Mouse (Mus musculus) lung, embryonic 14.5 days (tissue): Measurements from ENCODE around the gene Adgrl3. TPM values are rescaled to one million over a fixed set of nuclear protein-coding genes. Genes with fewer than 3 reads are reported as not detected.
A peak's percentile ranks its signal among the peaks of the same experiment; 100 is the strongest.

Source experiments
- ATAC-seq: fragments of 200-750 bp; cut with Nextera tagmentation; 2 replicates; pipeline ENCODE4 v1.8.0; 2017; ENCODE audit warnings: mild to moderate bottlenecking, moderate TSS enrichment, moderate library complexity; ENCODE audit not compliant: insufficient read depth
- DNase-seq: peaks from one replicate; pipeline ENCODE4 v3.0.0-alpha.2; 2015
- H3K27ac ChIP-seq: fragments of 300-500 bp; sonication (generic); 2 replicates; pipeline ENCODE4 v1.5.1; 2014; ENCODE audit warnings: low read depth, mild to moderate bottlenecking, moderate library complexity
- H3K27me3 ChIP-seq: fragments of 300-500 bp; sonication (generic); 2 replicates; pipeline ENCODE4 v1.6.1; 2014; ENCODE audit warnings: low read length, control low read depth; ENCODE audit not compliant: insufficient read depth
- H3K36me3 ChIP-seq: fragments of 300-500 bp; sonication (generic); 2 replicates; pipeline ENCODE4 v1.6.1; 2014; ENCODE audit warnings: control low read depth; ENCODE audit not compliant: insufficient read depth
- H3K4me1 ChIP-seq: fragments of 300-500 bp; sonication (generic); 2 replicates; pipeline ENCODE4 v1.6.1; 2014; ENCODE audit warnings: antibody characterized with exemption, control low read depth; ENCODE audit not compliant: insufficient read depth
- H3K4me2 ChIP-seq: fragments of 300-500 bp; sonication (generic); 2 replicates; pipeline ENCODE4 v1.6.1; 2014; ENCODE audit warnings: mild to moderate bottlenecking
- H3K4me3 ChIP-seq: fragments of 300-500 bp; sonication (generic); 2 replicates; pipeline ENCODE4 v1.5.1; 2014; ENCODE audit warnings: low read depth, low read length
- H3K9ac ChIP-seq: fragments of 300-500 bp; sonication (generic); 2 replicates; pipeline ENCODE4 v1.6.1; 2014
- H3K9me3 ChIP-seq: fragments of 300-500 bp; sonication (generic); 2 replicates; pipeline ENCODE4 v1.6.1; 2016; ENCODE audit warnings: low read depth, low read length, control low read depth
- CTCF ChIP-seq: IDR thresholded peaks from 2 replicates; pipeline ENCODE4 v1.5.1; 2016; ENCODE audit warnings: antibody characterized with exemption, low read depth
- WGBS: fragments of 180-500 bp; shearing (Covaris S2); extraction: QIAGEN DNeasy Blood & Tissue Kit; methylation state at CpG from one replicate; pipeline ENCODE4 v1.1.7; 2014; 5-methylcytosine and 5-hydroxymethylcytosine counted together
- polyA plus RNA-seq: library from polyadenylated mRNA; unstranded; fragments of >200 nt; fragmentation: Nextera tagmentation; extraction: Ambion mirVana; gene quantifications from 2 replicates; pipeline ENCODE4 v1.2.1, GENCODE M21; 2014

Gene Adgrl3
- polyA plus RNA-seq, 1 experiment from 2014 or later = 19.6 TPM

DNA sequence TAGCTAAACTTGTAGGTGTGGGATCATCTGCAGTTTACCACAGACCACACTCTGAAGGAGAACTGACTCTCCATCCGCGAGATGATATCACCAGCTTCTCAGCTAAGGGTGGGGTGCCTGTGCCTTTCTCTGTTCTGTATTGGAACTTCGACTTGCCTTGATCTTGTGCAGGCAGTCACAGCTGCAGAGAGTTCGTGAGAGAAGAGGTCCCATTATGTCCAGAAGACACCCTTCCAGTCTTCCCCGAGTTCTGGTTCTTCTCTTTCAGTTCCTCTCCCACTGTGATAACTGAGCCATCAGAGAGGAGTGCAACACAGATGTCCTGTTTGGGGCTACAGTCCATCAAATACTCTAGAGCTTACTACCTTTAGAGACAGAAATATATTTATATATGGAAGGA lies 422.2 kb downstream of the Adgrl3 start:
- no peak for TF ChIP-seq CTCF

DNA sequence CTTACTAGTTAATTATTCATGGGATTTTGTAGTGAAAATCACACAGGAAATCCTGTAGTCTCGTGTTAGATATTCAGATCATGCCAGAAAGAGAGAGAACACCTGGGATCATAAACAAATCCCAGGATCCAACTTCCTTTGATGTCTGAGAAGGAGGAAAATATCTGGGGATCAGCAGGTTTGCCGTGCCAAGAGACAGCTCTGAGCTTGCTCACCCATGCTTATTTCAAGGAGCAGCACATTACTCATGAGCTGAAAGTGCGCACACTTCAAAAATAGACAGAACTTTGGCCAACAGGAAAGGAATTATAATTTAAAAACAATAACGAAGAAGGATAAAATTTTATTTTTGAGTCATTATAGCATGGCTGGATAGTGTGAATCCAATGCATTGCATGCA lies 446.0 kb downstream of the Adgrl3 start:
- no peak overlapping the region for H3K27ac ChIP-seq
- no peak overlapping the region for H3K4me3 ChIP-seq
- H3K27me3 ChIP-seq = no peaks in the 10 kb centered on the region
- H3K36me3 ChIP-seq = no peaks in the 10 kb centered on the region
- H3K9ac ChIP-seq = no peak overlapping the region
- 37% methylated on average over 4 of the region's 4 CpGs for WGBS
- no peak for TF ChIP-seq CTCF
- H3K4me1 ChIP-seq = no peaks in the 10 kb centered on the region
- no peaks in the 10 kb centered on the region for H3K9me3 ChIP-seq
- DNase-seq (no peak), ATAC-seq (no peak)
- H3K4me2 ChIP-seq = no peak overlapping the region

More for the DNA sequence above, 422.2 kb downstream of the Adgrl3 start:
- WGBS = 79% methylated on average over 5 of the region's 5 CpGs
- ATAC-seq = no peak
- Histone ChIP-seq H3K27ac (no peak overlapping the region), H3K9ac (no peak overlapping the region), H3K4me1 (no peaks in the 10 kb centered on the region), H3K4me2 (no peak overlapping the region), H3K36me3 (no peaks in the 10 kb centered on the region), H3K4me3 (no peak overlapping the region), H3K9me3 (no peaks in the 10 kb centered on the region; the same call in 1 of the 2 replicates), H3K27me3 (no peaks in the 10 kb centered on the region)
- no peak for DNase-seq

DNA sequence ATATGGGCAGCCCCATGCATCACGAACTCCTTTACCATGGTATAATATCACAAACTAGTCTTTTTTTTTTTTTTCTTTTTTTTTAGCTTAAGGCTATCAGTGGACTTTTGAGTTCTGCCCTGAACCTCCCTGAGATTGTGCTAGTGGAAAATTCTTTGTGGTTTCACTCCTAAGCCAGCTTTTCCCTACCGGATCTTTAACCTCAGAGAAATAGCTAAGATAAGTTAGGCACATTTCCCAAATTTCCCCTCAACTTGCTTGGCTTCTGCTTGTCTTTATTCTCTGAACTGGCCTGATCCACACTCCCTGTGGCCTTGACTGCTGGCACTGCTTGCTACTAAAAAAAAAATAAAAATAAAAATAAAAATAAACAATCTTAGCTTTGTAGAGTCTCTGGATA lies 454.7 kb downstream of the Adgrl3 start:
- Histone ChIP-seq H3K36me3 (no peaks in the 10 kb centered on the region), H3K4me2 (no peak overlapping the region), H3K9ac (no peak overlapping the region), H3K4me1 (0 out of 2 replicates have a peak, but pooled peaks cover 3% of the 10 kb centered on the region), H3K4me3 (no peak overlapping the region), H3K27ac (no peak overlapping the region), H3K9me3 (no peaks in the 10 kb centered on the region), H3K27me3 (no peaks in the 10 kb centered on the region)
- ATAC-seq = no peak
- WGBS = 81% methylated on average over 2 of the region's 2 CpGs
- TF ChIP-seq CTCF = no peak
- DNase-seq = peak; percentile 37

DNA sequence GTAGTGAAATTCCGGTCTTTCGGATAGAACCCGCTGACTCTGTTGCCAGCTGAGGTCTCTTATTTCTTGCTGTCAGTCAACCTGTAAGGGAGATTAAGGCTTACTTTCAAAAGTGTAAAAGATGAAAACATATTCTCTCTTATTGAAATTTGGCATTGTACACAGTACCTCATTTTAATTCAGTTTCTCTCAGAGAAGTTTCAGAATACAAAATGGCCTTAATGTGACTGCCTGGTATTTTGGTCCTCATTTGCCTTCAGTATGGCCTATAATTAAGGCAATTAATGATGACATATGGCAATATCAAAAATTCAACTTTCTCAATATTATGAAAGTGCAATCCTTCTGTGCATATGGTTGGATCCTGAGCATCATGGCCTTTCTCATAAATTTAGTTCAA lies 455.5 kb downstream of the Adgrl3 start:
- H3K9ac ChIP-seq = no peak overlapping the region
- no peak for TF ChIP-seq CTCF
- WGBS = 85% methylated on average over 3 of the region's 3 CpGs
- DNase-seq (no peak), ATAC-seq (no peak)
- H3K4me2 ChIP-seq = no peak overlapping the region
- H3K4me1 ChIP-seq = 0 out of 2 replicates have a peak, but pooled peaks cover 3% of the 10 kb centered on the region
- H3K9me3 ChIP-seq = no peaks in the 10 kb centered on the region
- no peaks in the 10 kb centered on the region for H3K27me3 ChIP-seq
- no peak overlapping the region for H3K27ac ChIP-seq
- no peak overlapping the region for H3K4me3 ChIP-seq
- H3K36me3 ChIP-seq = no peaks in the 10 kb centered on the region

DNA sequence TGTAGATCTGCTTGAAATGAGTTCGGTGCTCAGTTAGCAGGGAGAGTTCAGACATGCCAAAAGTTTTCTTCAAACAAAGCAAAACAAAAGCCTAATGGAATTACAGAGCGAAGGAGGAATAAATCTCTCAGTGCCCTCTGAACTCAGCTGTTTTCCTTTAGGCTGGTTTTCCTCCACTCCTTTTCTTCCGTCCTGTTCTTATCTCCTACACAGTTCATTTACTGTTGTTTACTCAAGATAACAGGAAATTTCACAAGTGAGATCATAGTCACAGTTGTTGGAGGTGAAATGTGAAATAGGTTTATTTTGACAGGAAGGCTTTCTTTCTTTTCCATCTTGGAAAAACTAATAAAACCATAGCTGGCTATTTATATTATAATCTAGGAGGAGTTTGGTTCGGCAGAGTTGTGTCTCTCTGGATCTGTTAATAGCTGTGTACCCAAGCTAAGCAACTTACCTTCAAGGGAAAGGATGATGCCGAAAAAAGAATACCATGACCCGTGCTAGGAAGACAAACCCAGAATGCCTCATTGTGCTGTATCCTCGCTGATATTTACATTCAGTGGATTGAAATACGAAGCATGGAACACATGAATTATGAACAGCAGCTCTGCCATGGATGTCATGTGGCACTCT lies 456.2 kb downstream of the Adgrl3 start:
- Histone ChIP-seq H3K36me3 (no peaks in the 10 kb centered on the region), H3K27me3 (no peaks in the 10 kb centered on the region), H3K4me3 (no peak overlapping the region), H3K4me2 (no peak overlapping the region), H3K9me3 (no peaks in the 10 kb centered on the region), H3K27ac (peak overlapping the region; percentile 46; the same call in 1 of the 2 replicates), H3K4me1 (0 out of 2 replicates have a peak, but pooled peaks cover 3% of the 10 kb centered on the region), H3K9ac (no peak overlapping the region)
- DNase-seq (peak; percentile 49), ATAC-seq (peak; percentile 71)
- WGBS = 8% methylated on average over 8 of the region's 8 CpGs
- TF ChIP-seq CTCF = no peak

DNA sequence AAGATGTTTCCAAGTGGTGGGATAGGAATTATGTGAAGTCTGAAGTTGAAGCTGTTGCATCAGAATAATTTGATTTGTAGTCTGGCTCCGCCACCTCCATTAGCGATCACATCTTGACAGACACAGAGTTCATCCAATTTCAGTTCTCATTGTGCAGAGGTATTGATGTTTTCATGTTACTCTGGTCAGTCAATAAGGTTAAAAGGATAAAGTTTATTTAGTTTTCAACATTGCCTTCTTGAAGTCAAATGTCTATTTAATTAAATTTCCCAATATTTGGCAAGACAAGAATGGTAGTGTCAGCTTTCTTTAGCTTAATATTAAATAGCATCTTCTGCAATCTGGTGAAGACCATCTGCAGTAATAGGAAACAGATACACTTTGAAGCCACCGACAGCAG lies 461.0 kb downstream of the Adgrl3 start:
- no peaks in the 10 kb centered on the region for H3K36me3 ChIP-seq
- H3K9me3 ChIP-seq = no peaks in the 10 kb centered on the region
- H3K4me3 ChIP-seq = no peak overlapping the region
- no peaks in the 10 kb centered on the region for H3K4me1 ChIP-seq
- DNase-seq (no peak), ATAC-seq (no peak)
- no peak overlapping the region for H3K27ac ChIP-seq
- no peak overlapping the region for H3K9ac ChIP-seq
- no peaks in the 10 kb centered on the region for H3K27me3 ChIP-seq
- 87% methylated on average over 3 of the region's 3 CpGs for WGBS
- TF ChIP-seq CTCF = no peak
- H3K4me2 ChIP-seq = no peak overlapping the region

DNA sequence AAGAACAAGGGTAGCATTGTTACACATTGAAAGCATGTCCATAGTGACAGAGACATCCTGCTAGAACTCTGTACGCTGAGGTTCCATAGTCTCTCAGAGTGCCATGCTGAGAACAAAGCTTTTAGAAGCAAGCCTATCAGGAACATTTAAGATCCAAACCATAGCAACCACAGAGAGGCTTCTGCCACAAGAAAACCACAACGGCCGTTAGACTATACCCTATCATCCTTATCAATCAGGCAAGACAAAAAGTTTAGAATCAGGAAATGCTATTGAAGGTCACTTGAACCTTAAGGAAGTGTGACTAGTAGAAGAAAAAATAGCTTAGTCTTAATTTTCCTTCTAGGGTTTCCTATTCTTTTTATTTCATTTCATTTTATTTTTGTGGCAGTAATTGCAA lies 464.0 kb downstream of the Adgrl3 start:
- Histone ChIP-seq H3K27me3 (no peaks in the 10 kb centered on the region), H3K4me2 (no peak overlapping the region), H3K36me3 (no peaks in the 10 kb centered on the region), H3K9ac (no peak overlapping the region), H3K4me3 (no peak overlapping the region), H3K4me1 (no peaks in the 10 kb centered on the region), H3K9me3 (no peaks in the 10 kb centered on the region), H3K27ac (no peak overlapping the region)
- DNase-seq = no peak
- TF ChIP-seq CTCF = no peak
- ATAC-seq = no peak
- 61% methylated on average over 3 of the region's 3 CpGs for WGBS
